Mouse (Mus musculus): Measurements from ENCODE around the gene Vmn1r47.
"Not testable (repeated sequence)": the region's sequence is repeated elsewhere in the genome, so short reads cannot be mapped to it uniquely, and the experiment has no call there.

Vmn1r47 gene

GRCm38 (mm10) chr6:90015847-90016246 is at the start of gene Vmn1r47:
Gene Vmn1r47, plus strand, starts transcription at chr6:90016147.
- DNase-seq, result not testable (repeated sequence)

- DNase-seq, result no peak
These were observed 49.6 kb upstream of the Vmn1r47 start for GRCm38 (mm10) chr6:89966341-89966740.

- DNase-seq, result no peak
These were observed 46.9 kb upstream of the Vmn1r47 start, which contains the start of gene Vmn1r46 for GRCm38 (mm10) chr6:89969013-89969412. Gene Vmn1r46, plus strand, starts transcription at chr6:89969313.

GRCm38 (mm10) chr6:89985989-89986388 is 30.0 kb upstream of the Vmn1r47 start:
- no peak for DNase-seq

GRCm38 (mm10) chr6:90036741-90037140 is 20.8 kb downstream of the Vmn1r47 start, which contains the start of gene Vmn1r48:
Gene Vmn1r48, minus strand, starts transcription at chr6:90036841.
- DNase-seq, result not testable (repeated sequence)
